Mouse (Mus musculus): Measurements from ENCODE around the gene Mmgt2. TPM values are rescaled to one million over a fixed set of nuclear protein-coding genes. Genes with fewer than 3 reads are reported as not detected.
A peak's percentile ranks its signal among the peaks of the same experiment; 100 is the strongest.

The Mmgt2 gene
- polyA plus RNA-seq, 1 experiment from 2014 or later: 26.4 TPM

- WGBS: 92% methylated on average over 7 of the region's 7 CpGs
- H3K4me3 ChIP-seq (ENCODE audit: low read length): no peak overlapping the region
These were observed 30.4 kb downstream of the Mmgt2 start for GRCm38 (mm10) chr11:62678778-62679354.

GRCm38 (mm10) chr11:62679954-62680353 is 31.5 kb downstream of the Mmgt2 start:
- Histone ChIP-seq H3K9ac (ENCODE audit: low read depth, low read length) (no peak overlapping the region), H3K36me3 (ENCODE audit: control insufficient read depth, insufficient read depth, low read length) (no peaks in the 10 kb centered on the region), H3K4me1 (ENCODE audit: control insufficient read depth, insufficient read depth, low read depth, low read length) (peaks cover 6% of the 10 kb centered on the region; the same call in 1 of the 2 replicates), H3K9me3 (ENCODE audit: control insufficient read depth, low read length) (no peaks in the 10 kb centered on the region), H3K27me3 (replicated peaks; ENCODE audit: control insufficient read depth, insufficient read depth, low read length) (no peaks in the 10 kb centered on the region), H3K4me2 (ENCODE audit: low read length) (no peak overlapping the region), H3K4me3 (ENCODE audit: low read length) (no peak overlapping the region), H3K27ac (ENCODE audit: low read depth, low read length) (no peak overlapping the region)
- 81% methylated on average over 4 of the region's 4 CpGs for WGBS
- ATAC-seq: no peak

More at GRCm38 (mm10) chr11:62678778-62679354, 30.4 kb downstream of the Mmgt2 start:
- H3K9ac ChIP-seq (ENCODE audit: low read depth, low read length): no peak overlapping the region
- H3K4me1 ChIP-seq (ENCODE audit: control insufficient read depth, insufficient read depth, low read depth, low read length): peaks cover 6% of the 10 kb centered on the region; the same call in 1 of the 2 replicates
- no peak for ATAC-seq
- no peaks in the 10 kb centered on the region for H3K9me3 ChIP-seq (ENCODE audit: control insufficient read depth, low read length)
- no peak overlapping the region for H3K4me2 ChIP-seq (ENCODE audit: low read length)
- no peak overlapping the region for H3K27ac ChIP-seq (ENCODE audit: low read depth, low read length)
- H3K36me3 ChIP-seq (ENCODE audit: control insufficient read depth, insufficient read depth, low read length): no peaks in the 10 kb centered on the region
- no peaks in the 10 kb centered on the region for H3K27me3 ChIP-seq (replicated peaks; ENCODE audit: control insufficient read depth, insufficient read depth, low read length)

- no peak overlapping the region for H3K27ac ChIP-seq (ENCODE audit: low read depth, low read length)
- no peaks in the 10 kb centered on the region for H3K27me3 ChIP-seq (replicated peaks; ENCODE audit: control insufficient read depth, insufficient read depth, low read length)
- no peak overlapping the region for H3K4me3 ChIP-seq (ENCODE audit: low read length)
- no peaks in the 10 kb centered on the region for H3K9me3 ChIP-seq (ENCODE audit: control insufficient read depth, low read length)
- no peak overlapping the region for H3K9ac ChIP-seq (ENCODE audit: low read depth, low read length)
- no peaks in the 10 kb centered on the region for H3K4me1 ChIP-seq (ENCODE audit: control insufficient read depth, insufficient read depth, low read depth, low read length)
- no peak for ATAC-seq
- no peaks in the 10 kb centered on the region for H3K36me3 ChIP-seq (ENCODE audit: control insufficient read depth, insufficient read depth, low read length)
- 95% methylated on average over 3 of the region's 3 CpGs for WGBS
- no peak overlapping the region for H3K4me2 ChIP-seq (ENCODE audit: low read length)
These were observed 43.1 kb downstream of the Mmgt2 start for GRCm38 (mm10) chr11:62691592-62691991.

- no peak overlapping the region for H3K27ac ChIP-seq (ENCODE audit: low read depth, low read length)
- no peaks in the 10 kb centered on the region for H3K36me3 ChIP-seq (ENCODE audit: control insufficient read depth, insufficient read depth, low read length)
- H3K27me3 ChIP-seq (replicated peaks; ENCODE audit: control insufficient read depth, insufficient read depth, low read length): no peaks in the 10 kb centered on the region
- WGBS: 23% methylated on average over 9 of the region's 11 CpGs
- peak; percentile 82 for ATAC-seq
- no peak overlapping the region for H3K9ac ChIP-seq (ENCODE audit: low read depth, low read length)
- no peaks in the 10 kb centered on the region for H3K9me3 ChIP-seq (ENCODE audit: control insufficient read depth, low read length)
- no peaks in the 10 kb centered on the region for H3K4me1 ChIP-seq (ENCODE audit: control insufficient read depth, insufficient read depth, low read depth, low read length)
- H3K4me3 ChIP-seq (ENCODE audit: low read length): no peak overlapping the region
- H3K4me2 ChIP-seq (ENCODE audit: low read length): no peak overlapping the region
These were observed 45.1 kb downstream of the Mmgt2 start for GRCm38 (mm10) chr11:62693299-62694184.

GRCm38 (mm10) chr11:62695126-62695525 is 46.7 kb downstream of the Mmgt2 start:
- H3K4me1 ChIP-seq (ENCODE audit: control insufficient read depth, insufficient read depth, low read depth, low read length): no peaks in the 10 kb centered on the region
- no peak for ATAC-seq
- no peaks in the 10 kb centered on the region for H3K9me3 ChIP-seq (ENCODE audit: control insufficient read depth, low read length)
- no peak overlapping the region for H3K4me3 ChIP-seq (ENCODE audit: low read length)
- H3K9ac ChIP-seq (ENCODE audit: low read depth, low read length): no peak overlapping the region
- H3K36me3 ChIP-seq (ENCODE audit: control insufficient read depth, insufficient read depth, low read length): no peaks in the 10 kb centered on the region
- 96% methylated on average over 8 of the region's 8 CpGs for WGBS
- no peaks in the 10 kb centered on the region for H3K27me3 ChIP-seq (replicated peaks; ENCODE audit: control insufficient read depth, insufficient read depth, low read length)
- no peak overlapping the region for H3K27ac ChIP-seq (ENCODE audit: low read depth, low read length)
- no peak overlapping the region for H3K4me2 ChIP-seq (ENCODE audit: low read length)

- H3K9me3 ChIP-seq (ENCODE audit: control insufficient read depth, low read length): no peaks in the 10 kb centered on the region
- 71% methylated on average over 4 of the region's 4 CpGs for WGBS
- H3K9ac ChIP-seq (ENCODE audit: low read depth, low read length): no peak overlapping the region
- no peak overlapping the region for H3K4me3 ChIP-seq (ENCODE audit: low read length)
- no peak overlapping the region for H3K4me2 ChIP-seq (ENCODE audit: low read length)
- H3K27ac ChIP-seq (ENCODE audit: low read depth, low read length): no peak overlapping the region
- H3K36me3 ChIP-seq (ENCODE audit: control insufficient read depth, insufficient read depth, low read length): no peaks in the 10 kb centered on the region
- no peaks in the 10 kb centered on the region for H3K4me1 ChIP-seq (ENCODE audit: control insufficient read depth, insufficient read depth, low read depth, low read length)
- no peaks in the 10 kb centered on the region for H3K27me3 ChIP-seq (replicated peaks; ENCODE audit: control insufficient read depth, insufficient read depth, low read length)
- no peak for ATAC-seq
These were observed 51.3 kb downstream of the Mmgt2 start for GRCm38 (mm10) chr11:62699749-62700148.

- H3K9ac ChIP-seq (ENCODE audit: low read depth, low read length): no peak overlapping the region
- ATAC-seq: no peak
- no peak overlapping the region for H3K27ac ChIP-seq (ENCODE audit: low read depth, low read length)
- no peaks in the 10 kb centered on the region for H3K4me1 ChIP-seq (ENCODE audit: control insufficient read depth, insufficient read depth, low read depth, low read length)
- H3K4me2 ChIP-seq (ENCODE audit: low read length): no peak overlapping the region
- 90% methylated on average over 1 of the region's 1 CpGs for WGBS
- H3K36me3 ChIP-seq (ENCODE audit: control insufficient read depth, insufficient read depth, low read length): no peaks in the 10 kb centered on the region
- H3K9me3 ChIP-seq (ENCODE audit: control insufficient read depth, low read length): no peaks in the 10 kb centered on the region
- no peak overlapping the region for H3K4me3 ChIP-seq (ENCODE audit: low read length)
- no peaks in the 10 kb centered on the region for H3K27me3 ChIP-seq (replicated peaks; ENCODE audit: control insufficient read depth, insufficient read depth, low read length)
These were observed 52.8 kb downstream of the Mmgt2 start for GRCm38 (mm10) chr11:62701218-62701617.

GRCm38 (mm10) chr11:62706141-62706540 is 57.7 kb downstream of the Mmgt2 start:
- ATAC-seq: no peak
- no peak overlapping the region for H3K4me2 ChIP-seq (ENCODE audit: low read length)
- H3K36me3 ChIP-seq (ENCODE audit: control insufficient read depth, insufficient read depth, low read length): 0 out of 2 replicates have a peak, but pooled peaks cover 6% of the 10 kb centered on the region
- H3K9me3 ChIP-seq (ENCODE audit: control insufficient read depth, low read length): no peaks in the 10 kb centered on the region
- H3K4me1 ChIP-seq (ENCODE audit: control insufficient read depth, insufficient read depth, low read depth, low read length): no peaks in the 10 kb centered on the region
- H3K9ac ChIP-seq (ENCODE audit: low read depth, low read length): no peak overlapping the region
- no peaks in the 10 kb centered on the region for H3K27me3 ChIP-seq (replicated peaks; ENCODE audit: control insufficient read depth, insufficient read depth, low read length)
- WGBS: 84% methylated on average over 2 of the region's 2 CpGs
- no peak overlapping the region for H3K4me3 ChIP-seq (ENCODE audit: low read length)
- H3K27ac ChIP-seq (ENCODE audit: low read depth, low read length): no peak overlapping the region

GRCm38 (mm10) chr11:62708252-62708651 is 59.8 kb downstream of the Mmgt2 start:
- WGBS: 86% methylated on average over 7 of the region's 7 CpGs

More at GRCm38 (mm10) chr11:62708252-62708651, 59.8 kb downstream of the Mmgt2 start:
- Histone ChIP-seq H3K9me3 (ENCODE audit: control insufficient read depth, low read length) (no peaks in the 10 kb centered on the region), H3K27ac (ENCODE audit: low read depth, low read length) (no peak overlapping the region), H3K36me3 (ENCODE audit: control insufficient read depth, insufficient read depth, low read length) (peaks cover 18% of the 10 kb centered on the region), H3K4me2 (ENCODE audit: low read length) (no peak overlapping the region), H3K9ac (ENCODE audit: low read depth, low read length) (no peak overlapping the region), H3K4me1 (ENCODE audit: control insufficient read depth, insufficient read depth, low read depth, low read length) (no peaks in the 10 kb centered on the region), H3K27me3 (replicated peaks; ENCODE audit: control insufficient read depth, insufficient read depth, low read length) (no peaks in the 10 kb centered on the region), H3K4me3 (ENCODE audit: low read length) (no peak overlapping the region)
- ATAC-seq: no peak

Data from hindbrain, embryonic 16.5 days (tissue).